Mouse (Mus musculus): ENCODE measurements around the gene Trim27.

DNA sequence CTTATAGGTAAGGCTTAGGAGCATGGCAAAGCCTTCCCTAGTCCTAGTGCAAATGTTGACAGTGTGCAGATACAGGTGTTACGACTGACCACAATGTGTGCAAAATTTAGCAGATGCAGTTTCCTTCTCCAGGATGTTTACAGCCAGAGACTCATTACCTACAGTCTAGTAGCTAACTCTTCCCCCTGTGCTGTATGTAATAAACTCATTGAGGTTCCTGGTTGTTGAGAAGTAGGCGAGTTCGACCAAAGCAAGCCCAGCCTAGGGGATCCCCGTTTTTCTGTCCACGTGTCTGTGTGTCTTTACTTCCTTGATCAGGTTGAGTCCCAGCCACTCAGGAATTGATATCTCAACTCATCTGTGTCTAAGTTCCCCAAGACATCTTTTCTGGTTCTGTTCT, 64.8 kb downstream of the Trim27 start:
- TF ChIP-seq MAFK (IDR thresholded peaks at IDR 0.05; ENCODE audit: insufficient read depth, low read depth, low read length) (no peak), CHD2 (IDR thresholded peaks at IDR 0.05; ENCODE audit: low read depth, low read length) (no peak), ZC3H11A (IDR thresholded peaks at IDR 0.05; ENCODE audit: borderline replicate concordance, low read depth, low read length) (no peak)

All from ES-E14 (cell line).